Mouse (Mus musculus) heart, embryonic 11.5 days (tissue): ENCODE measurements around the gene Catsper2. TPM values are rescaled to one million over a fixed set of nuclear protein-coding genes. Genes with fewer than 3 reads are reported as not detected.

Source experiments
- ATAC-seq: fragments of 200-750 bp; cut with Nextera tagmentation; replicated peaks from 2 replicates; pipeline ENCODE4 v1.8.0; 2017; ENCODE audit warnings: moderate library complexity; ENCODE audit not compliant: insufficient number of reproducible peaks, low FRiP score, low TSS enrichment
- H3K27ac ChIP-seq: fragments of 300-500 bp; sonication (generic); 2 replicates; pipeline ENCODE4 v1.5.1; 2014; ENCODE audit warnings: mild to moderate bottlenecking, low read depth, low read length
- H3K27me3 ChIP-seq: fragments of 300-500 bp; sonication (generic); 2 replicates; pipeline ENCODE4 v1.6.1; 2014; ENCODE audit warnings: mild to moderate bottlenecking, low read length, mixed read lengths; ENCODE audit not compliant: control insufficient read depth, insufficient read depth
- H3K36me3 ChIP-seq: fragments of 300-500 bp; sonication (generic); 2 replicates; pipeline ENCODE4 v1.6.1; 2014; ENCODE audit warnings: mild to moderate bottlenecking, low read length, moderate library complexity, mixed read lengths; ENCODE audit not compliant: control insufficient read depth, insufficient read depth
- H3K4me1 ChIP-seq: fragments of 300-500 bp; sonication (generic); 2 replicates; pipeline ENCODE4 v1.6.1; 2014; ENCODE audit warnings: low read length; ENCODE audit not compliant: control insufficient read depth, insufficient read depth
- H3K4me2 ChIP-seq: fragments of 300-500 bp; sonication (generic); 2 replicates; pipeline ENCODE4 v1.6.1; 2014; ENCODE audit warnings: mild to moderate bottlenecking, moderate library complexity
- H3K4me3 ChIP-seq: fragments of 300-500 bp; sonication (generic); 2 replicates; pipeline ENCODE4 v1.5.1; 2014; ENCODE audit warnings: low read depth, low read length
- H3K9ac ChIP-seq: fragments of 300-500 bp; sonication (generic); 2 replicates; pipeline ENCODE4 v1.6.1; 2014; ENCODE audit warnings: mild to moderate bottlenecking, low read depth, low read length, moderate library complexity
- H3K9me3 ChIP-seq: fragments of 300-500 bp; sonication (generic); replicated peaks from 2 replicates; pipeline ENCODE4 v1.6.1; 2016; ENCODE audit warnings: low read length; ENCODE audit not compliant: control insufficient read depth
- WGBS: fragments of 180-500 bp; shearing (Covaris S2); extraction: QIAGEN DNeasy Blood & Tissue Kit; methylation state at CpG from one replicate; pipeline ENCODE4 v1.1.7; 2014; ENCODE audit not compliant: insufficient replicate concordance; 5-methylcytosine and 5-hydroxymethylcytosine counted together
- polyA plus RNA-seq: library from polyadenylated mRNA; unstranded; fragments of >200 nt; fragmentation: Nextera tagmentation; extraction: Ambion mirVana; gene quantifications from 2 replicates; pipeline ENCODE4 v1.2.1, GENCODE M21; 2014

Catsper2 gene
- polyA plus RNA-seq, 1 experiment from 2014 or later, result 3.4 TPM

- Histone ChIP-seq H3K36me3 (peaks cover 11% of the 10 kb centered on the region; the same call in 1 of the 2 replicates), H3K4me3 (peak overlapping the region; percentile 100), H3K27me3 (no peaks in the 10 kb centered on the region), H3K27ac (peak overlapping the region; percentile 91), H3K9ac (peak overlapping the region; percentile 99), H3K9me3 (no peaks in the 10 kb centered on the region), H3K4me1 (peaks cover 23% of the 10 kb centered on the region), H3K4me2 (peak overlapping the region; percentile 96)
- under 1% methylated on average over 53 of the region's 54 CpGs for WGBS
- peak; percentile 23 for ATAC-seq
These were observed 36.0 kb upstream of the Catsper2 start for GRCm38 (mm10) chr2:121449545-121450011.

- under 1% methylated on average over 70 of the region's 74 CpGs for WGBS
- ATAC-seq, result peak; percentile 98
- Histone ChIP-seq H3K27ac (peak within 1 kb of the TSS; percentile 91), H3K4me2 (peak within 1 kb of the TSS; percentile 96), H3K4me1 (peaks cover 23% of the 10 kb centered on the region), H3K36me3 (peaks cover 9% of the 10 kb centered on the region; the same call in 1 of the 2 replicates), H3K9me3 (no peaks in the 10 kb centered on the region), H3K4me3 (peak within 1 kb of the TSS; percentile 100), H3K9ac (peak within 1 kb of the TSS; percentile 99), H3K27me3 (no peaks in the 10 kb centered on the region)
These were observed 35.3 kb upstream of the Catsper2 start, which contains the start of gene Serf2 for GRCm38 (mm10) chr2:121448739-121449535. Gene Serf2, plus strand, starts transcription at chr2:121449195.

- no peaks in the 10 kb centered on the region for H3K9me3 ChIP-seq
- H3K27ac ChIP-seq, result peak overlapping the region; percentile 91
- peak overlapping the region; percentile 64 for H3K9ac ChIP-seq
- H3K4me1 ChIP-seq, result peaks cover 20% of the 10 kb centered on the region
- H3K4me2 ChIP-seq, result peak overlapping the region; percentile 69
- ATAC-seq, result no peak
- peaks cover 4% of the 10 kb centered on the region; the same call in 1 of the 2 replicates for H3K36me3 ChIP-seq
- peak overlapping the region; percentile 100 for H3K4me3 ChIP-seq
- H3K27me3 ChIP-seq, result no peaks in the 10 kb centered on the region
- WGBS, result 14% methylated on average over 9 of the region's 9 CpGs
These were observed 34.5 kb upstream of the Catsper2 start for GRCm38 (mm10) chr2:121448136-121448535.

GRCm38 (mm10) chr2:121447006-121447405 is 33.4 kb upstream of the Catsper2 start:
- no peaks in the 10 kb centered on the region for H3K9me3 ChIP-seq
- ATAC-seq, result no peak
- H3K9ac ChIP-seq, result no peak overlapping the region
- no peak overlapping the region for H3K27ac ChIP-seq
- peaks cover 19% of the 10 kb centered on the region for H3K4me1 ChIP-seq
- H3K4me3 ChIP-seq, result no peak overlapping the region
- peaks cover 3% of the 10 kb centered on the region; the same call in 1 of the 2 replicates for H3K36me3 ChIP-seq
- no peak overlapping the region for H3K4me2 ChIP-seq
- no peaks in the 10 kb centered on the region for H3K27me3 ChIP-seq
- WGBS, result 86% methylated on average over 3 of the region's 3 CpGs

GRCm38 (mm10) chr2:121446506-121446905 is 32.9 kb upstream of the Catsper2 start:
- Histone ChIP-seq H3K27me3 (no peaks in the 10 kb centered on the region), H3K36me3 (peaks cover 2% of the 10 kb centered on the region; the same call in 1 of the 2 replicates), H3K4me2 (no peak overlapping the region), H3K4me1 (peaks cover 18% of the 10 kb centered on the region), H3K9ac (no peak overlapping the region), H3K27ac (no peak overlapping the region), H3K4me3 (no peak overlapping the region), H3K9me3 (no peaks in the 10 kb centered on the region)
- WGBS, result 74% methylated on average over 4 of the region's 4 CpGs
- ATAC-seq, result no peak

DNA sequence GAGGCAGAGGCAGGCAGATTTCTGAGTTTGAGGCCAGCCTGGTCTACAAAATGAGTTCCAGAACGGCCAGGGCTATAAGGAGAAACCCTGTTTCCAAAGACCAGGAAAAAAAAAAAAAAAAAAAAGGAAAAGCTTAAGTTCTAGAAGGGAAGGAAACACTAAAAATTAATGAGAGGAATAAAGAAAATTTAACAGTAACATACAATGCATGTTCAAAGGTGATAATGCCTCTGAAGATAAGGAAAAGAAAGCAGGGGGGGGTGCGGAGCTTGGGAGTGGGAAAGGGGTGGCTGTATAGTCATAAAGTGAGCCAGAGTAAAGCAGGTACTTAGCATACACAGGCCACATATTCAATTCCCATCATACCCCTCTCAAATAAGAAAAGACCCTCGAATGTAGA is 31.5 kb upstream of the Catsper2 start:
- Histone ChIP-seq H3K4me2 (no peak overlapping the region), H3K27ac (no peak overlapping the region), H3K4me1 (peaks cover 11% of the 10 kb centered on the region), H3K9ac (no peak overlapping the region), H3K27me3 (no peaks in the 10 kb centered on the region), H3K9me3 (no peaks in the 10 kb centered on the region), H3K36me3 (no peaks in the 10 kb centered on the region), H3K4me3 (no peak overlapping the region)
- WGBS, result 73% methylated on average over 3 of the region's 3 CpGs
- no peak for ATAC-seq

DNA sequence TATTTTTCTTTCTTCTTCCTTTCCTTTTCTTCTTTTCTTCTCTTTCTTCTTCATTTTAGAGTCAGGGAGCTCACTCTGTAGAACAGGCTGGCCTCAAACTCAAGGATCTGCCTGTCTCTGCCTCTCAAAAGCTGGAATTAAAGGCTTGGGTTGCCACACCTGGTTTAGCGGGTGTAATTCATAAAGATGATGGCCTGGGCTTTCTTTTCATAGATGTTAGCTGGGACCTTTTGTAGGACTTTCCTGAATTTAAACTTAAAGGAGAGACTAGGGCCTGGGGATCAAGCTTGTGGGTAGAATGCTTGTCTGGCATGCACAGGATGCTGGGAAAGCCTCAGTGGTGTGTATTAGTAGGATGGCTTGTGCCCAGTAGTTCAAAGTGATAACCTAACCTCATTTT is 30.6 kb upstream of the Catsper2 start, which contains the start of gene Ell3:
Gene Ell3 (minus strand): TSS at position 101 of the 400 bp plus-strand sequence.
- peak within 1 kb of the TSS; percentile 52; the same call in 1 of the 2 replicates for H3K4me3 ChIP-seq
- H3K9me3 ChIP-seq, result no peaks in the 10 kb centered on the region
- H3K27ac ChIP-seq, result no peak within 1 kb of the TSS
- H3K9ac ChIP-seq, result peak within 1 kb of the TSS; percentile 60; the same call in 1 of the 2 replicates
- H3K27me3 ChIP-seq, result no peaks in the 10 kb centered on the region
- H3K4me2 ChIP-seq, result peak within 1 kb of the TSS; percentile 91
- peaks cover 11% of the 10 kb centered on the region for H3K4me1 ChIP-seq
- H3K36me3 ChIP-seq, result peaks cover 4% of the 10 kb centered on the region; the same call in 1 of the 2 replicates
- 89% methylated on average over 1 of the region's 1 CpGs for WGBS
- no peak for ATAC-seq

DNA sequence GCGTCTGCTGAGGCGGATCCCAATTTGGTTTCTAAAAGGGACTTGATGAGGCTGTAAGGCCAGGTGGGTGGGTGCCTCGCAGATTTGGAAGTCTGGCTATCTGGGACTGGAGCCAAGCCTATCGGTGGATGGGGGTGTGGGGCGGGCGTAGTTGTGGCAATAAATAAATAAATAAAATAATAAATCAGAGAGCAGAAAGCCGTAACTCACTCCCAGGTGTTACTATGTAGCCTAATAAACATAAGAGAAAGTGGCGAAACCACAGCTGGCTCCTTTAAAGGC is 29.4 kb upstream of the Catsper2 start:
- 21% methylated on average over 8 of the region's 8 CpGs for WGBS
- Histone ChIP-seq H3K4me3 (peak overlapping the region; percentile 52), H3K9me3 (no peaks in the 10 kb centered on the region), H3K36me3 (peaks cover 8% of the 10 kb centered on the region; the same call in 1 of the 2 replicates), H3K27ac (no peak overlapping the region), H3K27me3 (no peaks in the 10 kb centered on the region), H3K4me1 (peaks cover 11% of the 10 kb centered on the region), H3K9ac (peak overlapping the region; percentile 60), H3K4me2 (peak overlapping the region; percentile 91)
- no peak for ATAC-seq
